Mouse (Mus musculus) layer of hippocampus, postnatal 14 days (tissue): Measurements from ENCODE around the gene Myh14. TPM values are rescaled to one million over a fixed set of nuclear protein-coding genes. Genes with fewer than 3 reads are reported as not detected.

ENCODE experiments used
- DNase-seq, 2 experiments: peaks; one replicate each; pipeline ENCODE4 v3.0.0; 2021 to 2022; ENCODE audit warnings: low spot score in 2 of 2, mixed read lengths in 1 of 2
- total RNA-seq, 2 experiments: library from RNA; stranded (reverse); gene quantifications; 2 replicates each; pipeline ENCODE4 v1.2.3; 2021

Myh14 gene
- total RNA-seq, 2 experiments from 2014 or later: 20.9 to 24.6 TPM

GRCm38 (mm10) chr7:44584265-44584804 is 86.3 kb downstream of the Myh14 start:
- no peak for DNase-seq

- no peak for DNase-seq
Measured at GRCm38 (mm10) chr7:44583146-44583545, 87.5 kb downstream of the Myh14 start.

GRCm38 (mm10) chr7:44582709-44583108 is 87.9 kb downstream of the Myh14 start:
- DNase-seq: no peak

- DNase-seq: no peak
Measured at GRCm38 (mm10) chr7:44581637-44582036, 89.0 kb downstream of the Myh14 start.

GRCm38 (mm10) chr7:44576333-44576844 is 94.3 kb downstream of the Myh14 start:
- DNase-seq: no peak

DNA sequence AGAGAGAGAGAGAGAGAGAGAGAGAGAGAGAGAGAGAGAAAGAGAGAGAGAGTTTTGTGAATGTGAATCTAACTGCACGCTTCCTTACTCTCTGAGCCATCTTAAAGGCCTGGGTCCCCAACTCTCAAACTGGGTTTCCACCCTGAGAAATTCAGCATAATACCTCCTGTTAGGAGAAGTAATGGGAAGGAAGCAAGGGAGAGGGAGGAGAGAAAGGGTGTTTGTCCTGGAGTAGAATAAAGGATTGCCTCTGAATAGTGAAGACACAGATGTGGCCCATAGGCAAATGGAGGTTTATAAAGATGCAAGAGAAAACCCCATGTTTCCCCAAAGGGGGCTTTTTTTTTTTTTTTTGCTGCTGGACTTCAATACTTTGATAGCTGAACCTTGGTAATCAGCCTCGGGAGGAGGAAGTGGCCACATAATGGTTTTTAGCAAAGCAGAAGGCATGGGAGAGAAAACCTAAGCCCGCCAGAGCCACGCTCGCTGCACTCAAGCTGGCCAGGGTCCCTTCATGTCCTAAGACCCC is 97.6 kb downstream of the Myh14 start:
- no peak for DNase-seq

DNA sequence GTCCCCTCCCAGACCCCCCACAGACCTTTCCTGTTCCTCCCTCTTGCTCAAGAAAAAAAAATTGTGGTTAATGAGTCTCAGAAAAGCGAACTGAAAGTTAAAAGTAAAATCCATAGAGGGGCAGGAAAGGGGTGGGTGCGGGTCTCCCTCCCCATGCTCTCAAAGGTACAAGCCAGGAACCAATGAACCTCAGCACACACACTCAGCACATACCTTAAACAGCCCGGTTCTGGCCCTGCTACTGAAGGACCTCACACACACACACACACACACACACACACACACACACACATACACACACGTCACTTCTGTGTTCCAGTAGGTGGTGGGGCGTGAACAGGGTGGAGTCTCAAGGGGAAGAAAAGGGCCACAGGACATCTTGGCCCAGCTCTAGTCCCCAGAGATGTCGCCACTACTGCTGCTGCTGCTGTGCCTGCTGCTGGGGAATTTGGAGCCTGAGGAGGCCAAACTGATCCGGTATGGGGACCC is 98.4 kb downstream of the Myh14 start, which contains the start of gene Napsa:
Gene Napsa, plus strand, starts transcription at position 168 of the 489 bp plus-strand sequence.
- DNase-seq: no peak

DNA sequence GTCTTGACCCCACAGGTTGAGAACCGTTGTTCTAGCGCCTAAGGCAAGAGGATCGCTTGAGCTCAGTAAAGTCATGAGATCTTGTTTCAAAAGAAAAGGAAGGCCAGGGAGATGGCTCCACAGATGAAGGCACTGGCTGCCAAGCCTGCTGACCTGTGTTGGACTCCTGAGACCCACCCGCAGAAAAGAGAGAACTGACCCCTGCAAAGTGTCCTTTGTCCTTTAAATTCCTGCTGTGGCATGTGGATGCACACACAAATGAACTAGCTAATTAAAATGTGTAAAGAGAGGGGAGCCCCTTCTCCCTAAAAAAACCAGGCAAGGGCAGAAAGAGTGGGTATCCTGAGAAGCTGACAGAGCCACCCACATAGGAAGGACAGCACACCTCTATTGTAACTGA is 98.8 kb downstream of the Myh14 start:
- DNase-seq: no peak

DNA sequence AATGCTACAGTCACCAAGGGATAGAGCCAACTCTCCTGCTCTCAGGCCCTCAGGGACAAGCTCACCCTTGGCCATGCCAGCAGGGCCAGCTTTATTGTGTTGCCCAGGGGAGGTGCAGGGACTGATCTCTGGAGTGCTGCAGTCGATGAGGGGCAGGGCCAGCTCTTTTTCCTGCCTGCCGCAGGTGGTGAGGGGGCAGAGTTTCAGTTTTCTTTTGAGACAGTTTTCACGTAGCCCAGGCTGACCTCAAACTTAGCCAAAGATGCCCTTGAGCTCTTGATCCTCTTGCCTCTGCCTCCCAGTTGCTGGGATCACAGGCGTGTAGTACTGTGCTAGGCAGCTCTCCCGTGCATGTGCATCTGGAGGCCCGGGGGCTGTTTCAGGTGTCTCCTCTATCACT is 99.7 kb downstream of the Myh14 start:
- DNase-seq: no peak

DNA sequence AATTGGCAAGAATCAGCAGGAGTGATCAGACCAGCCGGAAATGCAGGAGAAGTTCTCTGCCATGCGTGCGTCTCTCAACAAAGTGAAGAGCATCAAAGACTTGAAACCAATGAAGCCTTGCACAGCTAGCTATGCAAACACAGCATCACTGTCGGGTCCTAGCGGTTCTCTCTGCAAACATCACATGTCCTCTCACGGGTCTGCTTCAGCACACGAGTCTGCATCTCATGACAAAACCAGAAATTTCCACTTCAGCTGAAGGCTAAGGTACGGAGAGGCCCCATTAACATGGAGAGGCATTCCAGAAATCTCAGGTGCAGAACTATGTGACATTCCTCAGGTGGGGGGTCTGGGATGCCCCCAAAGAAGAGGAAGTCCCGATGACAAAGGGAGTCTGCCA is 101.8 kb downstream of the Myh14 start:
- no peak for DNase-seq

GRCm38 (mm10) chr7:44565414-44565813 is 105.2 kb downstream of the Myh14 start:
- no peak for DNase-seq

GRCm38 (mm10) chr7:44564486-44564885 is 106.2 kb downstream of the Myh14 start:
- no peak for DNase-seq

DNA sequence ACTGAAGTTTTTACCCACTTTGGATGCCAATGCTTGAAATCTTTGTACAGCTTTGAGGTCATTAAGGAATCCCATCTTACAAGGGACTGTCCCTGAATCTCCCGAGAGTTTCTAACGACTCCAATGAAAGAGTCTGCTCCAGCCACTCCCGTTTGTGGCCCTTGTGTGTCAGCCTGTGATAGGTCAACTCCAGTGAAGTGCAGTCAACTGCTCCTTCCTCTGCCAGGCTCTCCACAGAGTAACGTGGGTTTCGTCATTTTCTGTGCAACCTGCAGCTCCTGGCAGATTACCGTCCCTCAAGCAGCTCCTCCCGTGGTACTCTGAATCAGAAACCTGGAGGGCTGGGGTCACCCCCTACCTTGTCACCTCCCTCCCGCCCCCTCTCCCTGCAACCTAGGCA is 107.4 kb downstream of the Myh14 start:
- no peak for DNase-seq

GRCm38 (mm10) chr7:44560435-44561400 is 109.9 kb downstream of the Myh14 start:
- peak; percentile 75 to 86 for DNase-seq

DNA sequence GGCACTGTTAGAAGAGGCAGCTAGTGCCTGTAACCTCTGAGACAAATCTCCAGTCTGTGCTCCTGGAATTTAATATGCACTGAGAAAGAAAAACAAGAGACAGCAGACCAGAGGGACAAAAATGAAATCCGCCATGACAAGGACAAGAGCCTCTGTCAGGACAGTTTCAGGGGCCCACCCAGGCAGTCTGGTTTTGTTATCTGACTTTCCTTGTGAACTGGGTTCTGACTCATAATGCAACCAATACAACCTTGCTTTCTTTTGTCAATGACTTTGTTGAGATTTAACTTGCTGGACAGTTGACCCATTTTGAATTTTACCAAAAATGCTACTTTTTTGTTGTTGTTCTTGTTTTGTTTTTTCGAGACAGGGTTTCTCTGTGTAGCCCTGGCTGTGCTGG is 113.0 kb downstream of the Myh14 start:
- DNase-seq: no peak

Other genes with a start within 250 kb of the Myh14 start
- gene Lrrc4b, start 241.8 kb downstream of the Myh14 start, total RNA-seq: 100 to 1,000 TPM; 299 to 301 TPM
- 10 to 100 TPM; 15.0 to 15.4 TPM for gene Aspdh, start 205.5 kb downstream of the Myh14 start, total RNA-seq
- gene Josd2, start 202.9 kb downstream of the Myh14 start, total RNA-seq: 10 to 100 TPM; 60.7 to 64.3 TPM
- 100 to 1,000 TPM; 163 to 173 TPM for gene Emc10, start 174.3 kb downstream of the Myh14 start, total RNA-seq
- 10 to 100 TPM; 29.8 to 48.4 TPM for gene Fam71e1, start 174.3 kb downstream of the Myh14 start, total RNA-seq
- gene Mybpc2, start 146.2 kb downstream of the Myh14 start, total RNA-seq: under 1 TPM in 1 of 2 experiments, not detected in 1; 0.10 TPM
- gene Spib, start 138.8 kb downstream of the Myh14 start, total RNA-seq: not detected
- 1 to 10 TPM; 5.8 to 8.8 TPM for gene Pold1, start 122.0 kb downstream of the Myh14 start, total RNA-seq
- gene Nr1h2, start 116.9 kb downstream of the Myh14 start, total RNA-seq: 10 to 100 TPM; 58.7 to 63.2 TPM
- under 1 TPM in 1 of 2 experiments, not detected in 1; 0.30 TPM for gene Napsa, start 98.5 kb downstream of the Myh14 start, total RNA-seq
- 100 to 1,000 TPM; 146 to 149 TPM for gene Kcnc3, start 80.2 kb downstream of the Myh14 start, total RNA-seq
- gene Izumo2, start 37.9 kb upstream of the Myh14 start, total RNA-seq: not detected
- gene Vrk3, start 77.6 kb upstream of the Myh14 start, total RNA-seq: 10 to 100 TPM; 31.8 to 33.4 TPM
- under 1 TPM; 0.24 to 0.25 TPM for gene Zfp473, start 80.2 kb upstream of the Myh14 start, total RNA-seq
- 10 to 100 TPM; 29.6 to 36.7 TPM for gene Nup62, start 145.2 kb upstream of the Myh14 start, total RNA-seq
- 1 to 10 TPM; 1.5 to 1.8 TPM for gene Il4i1, start 145.5 kb upstream of the Myh14 start, total RNA-seq
- gene Atf5, start 145.8 kb upstream of the Myh14 start, total RNA-seq: 10 to 100 TPM; 27.3 to 28.4 TPM
- gene Akt1s1, start 178.1 kb upstream of the Myh14 start, total RNA-seq: 10 to 100 TPM; 81.6 to 89.7 TPM
- gene Tbc1d17, start 178.2 kb upstream of the Myh14 start, total RNA-seq: 10 to 100 TPM; 46.2 to 54.2 TPM
- gene Pnkp, start 186.3 kb upstream of the Myh14 start, total RNA-seq: 10 to 100 TPM; 32.3 to 33.3 TPM
- gene Ptov1, start 198.9 kb upstream of the Myh14 start, total RNA-seq: 100 to 1,000 TPM; 272 to 295 TPM
- 100 to 1,000 TPM; 106 to 111 TPM for gene Med25, start 221.9 kb upstream of the Myh14 start, total RNA-seq
- 10 to 100 TPM; 21.0 to 21.4 TPM for gene Fuz, start 225.2 kb upstream of the Myh14 start, total RNA-seq